Mouse (Mus musculus): ENCODE measurements around the gene Cactin.

- no peak for TF ChIP-seq CTCF (conservative IDR thresholded peaks at IDR 0.05; ENCODE audit: insufficient read depth, insufficient read length, low read depth, low read length)
- TF ChIP-seq POLR2A (IDR thresholded peaks at IDR 0.05; ENCODE audit: low read depth, low read length): peak; percentile 4
Observed at GRCm38 (mm10) chr10:81366477-81367206, 45.7 kb downstream of the Cactin start.

All from kidney, adult 2 months (tissue).